Mouse (Mus musculus) forebrain, postnatal 0 days (tissue): ENCODE measurements around the gene Mfsd9. TPM values are rescaled to one million over a fixed set of nuclear protein-coding genes. Genes with fewer than 3 reads are reported as not detected.

Source experiments
- ATAC-seq: fragments of 200-750 bp; cut with Nextera tagmentation; 2 replicates; pipeline ENCODE4 v1.8.0; 2017; ENCODE audit warnings: mild to moderate bottlenecking, moderate library complexity
- DNase-seq: peaks from one replicate; pipeline ENCODE4 v3.0.0-alpha.2; 2015
- H3K27ac ChIP-seq: fragments of 300-500 bp; sonication (generic); 2 replicates; pipeline ENCODE4 v1.5.1; 2014; ENCODE audit warnings: low read depth, mild to moderate bottlenecking, antibody characterized with exemption, low read length, moderate library complexity, mixed read lengths
- H3K27me3 ChIP-seq: fragments of 300-500 bp; sonication (generic); 2 replicates; pipeline ENCODE4 v1.6.1; 2014; ENCODE audit warnings: mild to moderate bottlenecking, low read length, mixed read lengths; ENCODE audit not compliant: insufficient read depth
- H3K36me3 ChIP-seq: fragments of 300-500 bp; sonication (generic); 2 replicates; pipeline ENCODE4 v1.6.1; 2014; ENCODE audit warnings: mild to moderate bottlenecking, moderate library complexity; ENCODE audit not compliant: insufficient read depth
- H3K4me1 ChIP-seq: fragments of 300-500 bp; sonication (generic); 2 replicates; pipeline ENCODE4 v1.6.1; 2014; ENCODE audit warnings: antibody characterized with exemption; ENCODE audit not compliant: insufficient read depth
- H3K4me2 ChIP-seq: fragments of 300-500 bp; sonication (generic); 2 replicates; pipeline ENCODE4 v1.6.1; 2014; ENCODE audit warnings: low read depth, mild to moderate bottlenecking, moderate library complexity
- H3K4me3 ChIP-seq: fragments of 300-500 bp; sonication (generic); 2 replicates; pipeline ENCODE4 v1.5.1; 2014; ENCODE audit warnings: low read depth, low read length, mixed read lengths
- H3K9ac ChIP-seq: fragments of 300-500 bp; sonication (generic); 2 replicates; pipeline ENCODE4 v1.6.1; 2014; ENCODE audit warnings: mild to moderate bottlenecking
- H3K9me3 ChIP-seq: fragments of 300-500 bp; sonication (generic); 2 replicates; pipeline ENCODE4 v1.6.1; 2016; ENCODE audit warnings: low read length
- CTCF ChIP-seq: sonication (generic); IDR thresholded peaks from 2 replicates; pipeline ENCODE4 v1.5.1; 2016; ENCODE audit warnings: antibody characterized with exemption, control low read depth, low read depth
- WGBS: fragments of 180-500 bp; shearing (Covaris S2); extraction: QIAGEN DNeasy Blood & Tissue Kit; methylation state at CpG from one replicate; pipeline ENCODE4 v1.1.7; 2014; 5-methylcytosine and 5-hydroxymethylcytosine counted together
- polyA plus RNA-seq: library from polyadenylated mRNA; unstranded; fragments of >200 nt; fragmentation: Nextera tagmentation; extraction: Ambion mirVana; gene quantifications from 2 replicates; pipeline ENCODE4 v1.2.1, GENCODE M21; 2015
- total RNA-seq: library from RNA; depleted of rRNA; stranded (reverse); fragments of >200 nt; gene quantifications from 2 replicates; pipeline ENCODE4 v1.2.3, GENCODE M21; 2014

Mfsd9 gene
- total and polyA plus RNA-seq, 2 experiments from 2014 or later = 7.0 to 13.2 TPM

DNA sequence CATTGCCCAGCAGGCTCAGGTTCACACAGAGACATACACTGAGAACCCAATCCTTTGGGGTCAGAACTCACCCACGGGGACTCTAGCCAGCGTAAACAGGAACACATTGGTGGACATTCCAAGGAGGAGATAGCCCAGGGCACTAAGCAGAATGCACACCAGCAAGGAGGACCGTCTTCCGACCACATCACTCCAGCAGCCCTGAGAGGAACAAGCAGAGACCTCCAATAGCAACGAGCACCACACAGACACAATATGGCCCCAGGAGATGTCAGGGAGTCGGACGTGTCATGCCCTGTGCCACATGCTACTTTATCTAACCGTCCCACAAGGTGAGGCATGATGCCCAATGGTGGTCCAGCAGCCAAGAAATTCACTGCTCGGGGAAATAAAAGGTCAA, 6.2 kb downstream of the Mfsd9 start:
- H3K4me3 ChIP-seq = no peak overlapping the region
- H3K27ac ChIP-seq = no peak overlapping the region
- H3K9ac ChIP-seq = no peak overlapping the region
- H3K36me3 ChIP-seq = peaks cover 34% of the 10 kb centered on the region
- no peaks in the 10 kb centered on the region for H3K27me3 ChIP-seq
- peaks cover 6% of the 10 kb centered on the region for H3K9me3 ChIP-seq
- ATAC-seq (no peak), DNase-seq (no peak)
- no peaks in the 10 kb centered on the region for H3K4me1 ChIP-seq
- no peak for TF ChIP-seq CTCF
- no peak overlapping the region for H3K4me2 ChIP-seq
- 91% methylated on average over 9 of the region's 9 CpGs for WGBS

GRCm38 (mm10) chr1:40783450-40783849, 7.0 kb downstream of the Mfsd9 start:
- peaks cover 14% of the 10 kb centered on the region for H3K9me3 ChIP-seq
- H3K27me3 ChIP-seq = no peaks in the 10 kb centered on the region
- ATAC-seq = no peak
- TF ChIP-seq CTCF = no peak
- no peaks in the 10 kb centered on the region for H3K4me1 ChIP-seq
- H3K4me2 ChIP-seq = no peak overlapping the region
- peaks cover 40% of the 10 kb centered on the region for H3K36me3 ChIP-seq
- no peak for DNase-seq
- 97% methylated on average over 7 of the region's 7 CpGs for WGBS
- no peak overlapping the region for H3K4me3 ChIP-seq
- H3K27ac ChIP-seq = no peak overlapping the region
- H3K9ac ChIP-seq = no peak overlapping the region

- H3K27ac ChIP-seq = no peak overlapping the region
- H3K4me2 ChIP-seq = no peak overlapping the region
- no peak for TF ChIP-seq CTCF
- no peaks in the 10 kb centered on the region for H3K27me3 ChIP-seq
- H3K36me3 ChIP-seq = peaks cover 36% of the 10 kb centered on the region
- no peak for ATAC-seq
- no peak overlapping the region for H3K4me3 ChIP-seq
- H3K4me1 ChIP-seq = no peaks in the 10 kb centered on the region
- whole genome bisulfite sequencing = 91% methylated on average over 3 of the region's 3 CpGs
- DNase-seq = no peak
- H3K9me3 ChIP-seq = peaks cover 15% of the 10 kb centered on the region
- no peak overlapping the region for H3K9ac ChIP-seq
These were observed 13.7 kb downstream of the Mfsd9 start for GRCm38 (mm10) chr1:40776763-40777162.

DNA sequence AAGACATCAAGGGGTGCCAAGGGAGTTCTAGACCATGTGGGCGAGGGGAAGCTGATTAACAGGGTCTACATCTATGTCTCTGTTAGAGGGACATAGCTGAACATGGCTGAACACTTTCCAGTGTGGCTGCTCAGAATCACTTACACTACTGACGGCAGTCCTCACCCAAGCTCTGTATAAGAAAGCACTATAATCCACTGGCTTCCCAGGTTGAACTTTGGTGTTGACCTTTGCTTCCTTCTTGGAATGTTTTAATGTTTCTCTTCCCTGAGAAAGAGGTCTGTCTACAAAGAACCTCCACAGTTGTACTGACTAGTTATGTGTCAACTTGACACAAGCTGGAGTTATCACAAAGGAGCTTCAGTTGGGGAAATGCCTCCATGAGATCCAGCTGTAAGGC, 14.4 kb downstream of the Mfsd9 start:
- Histone ChIP-seq H3K4me2 (no peak overlapping the region), H3K27me3 (no peaks in the 10 kb centered on the region), H3K27ac (no peak overlapping the region), H3K9ac (no peak overlapping the region), H3K36me3 (peaks cover 36% of the 10 kb centered on the region), H3K4me1 (no peaks in the 10 kb centered on the region), H3K4me3 (no peak overlapping the region), H3K9me3 (peaks cover 15% of the 10 kb centered on the region)
- ATAC-seq (no peak), DNase-seq (no peak)
- 78% methylated on average over 2 of the region's 2 CpGs for WGBS
- no peak for TF ChIP-seq CTCF

DNA sequence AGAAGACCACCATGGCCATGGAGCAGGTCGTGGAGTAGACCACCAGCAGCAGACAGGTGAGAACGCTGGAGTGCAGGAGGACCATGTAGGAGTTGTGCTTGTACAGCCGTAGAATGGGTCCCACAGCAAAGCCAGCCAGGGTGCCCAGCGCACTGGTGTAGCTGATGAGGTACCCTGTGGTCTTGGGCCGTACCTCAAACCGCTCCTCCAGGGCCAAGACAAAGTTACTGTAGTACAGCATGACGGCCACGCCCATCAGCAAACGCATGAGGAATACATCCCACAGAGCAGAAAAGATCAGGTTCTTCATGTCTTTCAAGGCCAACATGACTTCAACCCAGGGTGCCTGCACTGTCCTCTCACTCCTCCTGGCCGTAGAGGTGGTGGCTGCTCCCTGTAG, 16.4 kb downstream of the Mfsd9 start:
- Histone ChIP-seq H3K4me2 (no peak overlapping the region), H3K27ac (no peak overlapping the region), H3K27me3 (no peaks in the 10 kb centered on the region), H3K36me3 (peaks cover 19% of the 10 kb centered on the region), H3K4me3 (no peak overlapping the region), H3K4me1 (no peaks in the 10 kb centered on the region), H3K9ac (no peak overlapping the region), H3K9me3 (peaks cover 6% of the 10 kb centered on the region; the same call in 1 of the 2 replicates)
- TF ChIP-seq CTCF = no peak
- ATAC-seq (no peak), DNase-seq (no peak)
- WGBS = 93% methylated on average over 10 of the region's 10 CpGs

DNA sequence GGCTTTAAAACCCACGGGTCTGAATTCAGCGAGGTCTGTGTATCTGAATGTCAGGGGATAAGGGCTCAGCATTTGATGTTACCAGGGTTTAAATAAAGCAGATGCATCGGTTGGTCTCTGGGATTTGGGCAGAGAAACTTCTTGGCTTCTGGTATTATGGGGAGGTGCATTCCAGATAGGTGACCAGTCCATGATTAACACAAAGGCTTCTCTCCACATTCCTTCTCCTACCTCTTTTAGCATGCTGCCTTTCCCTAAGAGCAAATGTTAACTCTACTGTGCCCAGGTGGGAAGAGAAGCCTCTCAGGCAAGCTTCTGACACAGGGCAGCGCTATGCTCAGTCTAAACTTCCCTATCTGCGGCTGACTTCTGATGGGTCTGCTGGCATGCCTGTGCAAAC, 17.3 kb downstream of the Mfsd9 start:
- ATAC-seq = no peak
- H3K36me3 ChIP-seq = peaks cover 14% of the 10 kb centered on the region; the same call in 1 of the 2 replicates

GRCm38 (mm10) chr1:40771196-40771970, 19.1 kb downstream of the Mfsd9 start:
- H3K27me3 ChIP-seq = no peaks in the 10 kb centered on the region
- H3K9ac ChIP-seq = no peak overlapping the region
- no peaks in the 10 kb centered on the region for H3K9me3 ChIP-seq
- no peaks in the 10 kb centered on the region for H3K4me1 ChIP-seq
- DNase-seq (no peak), ATAC-seq (no peak)
- no peak overlapping the region for H3K4me2 ChIP-seq
- peaks cover 9% of the 10 kb centered on the region; the same call in 1 of the 2 replicates for H3K36me3 ChIP-seq
- 89% methylated on average over 7 of the region's 7 CpGs for WGBS
- no peak overlapping the region for H3K27ac ChIP-seq
- H3K4me3 ChIP-seq = no peak overlapping the region
- no peak for TF ChIP-seq CTCF

More for the DNA sequence above, 17.3 kb downstream of the Mfsd9 start:
- TF ChIP-seq CTCF = no peak
- 91% methylated on average over 5 of the region's 5 CpGs for WGBS
- DNase-seq = no peak
- Histone ChIP-seq H3K4me3 (no peak overlapping the region), H3K27me3 (no peaks in the 10 kb centered on the region), H3K4me2 (no peak overlapping the region), H3K9me3 (no peaks in the 10 kb centered on the region), H3K4me1 (no peaks in the 10 kb centered on the region), H3K9ac (no peak overlapping the region), H3K27ac (no peak overlapping the region)
